Mouse (Mus musculus): ENCODE results near the gene Slc41a3. TPM values are rescaled to one million over a fixed set of nuclear protein-coding genes. Genes with fewer than 3 reads are reported as not detected.

Gene Slc41a3
- 10 to 100 TPM; 45.1 to 46.8 TPM for total RNA-seq (2021)
- long read RNA-seq, experiment 1, transcript Slc41a3-202 (11 exons, 2,412 nt): minor isoform, 6 of 116 reads
- long read RNA-seq, experiment 1, transcript Slc41a3-201 (10 exons, 2,324 nt): major isoform, 76 of 116 reads
- long read RNA-seq, experiment 1, partial matches to known transcripts: 9 of 116 reads
- long read RNA-seq, experiment 1, other reads (novel, unspliced or antisense): 25 of 116 reads
- long read RNA-seq, experiment 2, transcript Slc41a3-201 (10 exons, 2,324 nt): major isoform, 59 of 98 reads
- long read RNA-seq, experiment 2, transcript Slc41a3-202 (11 exons, 2,412 nt): minor isoform, 5 of 98 reads
- long read RNA-seq, experiment 2, partial matches to known transcripts: 4 of 98 reads
- long read RNA-seq, experiment 2, other reads (novel, unspliced or antisense): 30 of 98 reads

DNA sequence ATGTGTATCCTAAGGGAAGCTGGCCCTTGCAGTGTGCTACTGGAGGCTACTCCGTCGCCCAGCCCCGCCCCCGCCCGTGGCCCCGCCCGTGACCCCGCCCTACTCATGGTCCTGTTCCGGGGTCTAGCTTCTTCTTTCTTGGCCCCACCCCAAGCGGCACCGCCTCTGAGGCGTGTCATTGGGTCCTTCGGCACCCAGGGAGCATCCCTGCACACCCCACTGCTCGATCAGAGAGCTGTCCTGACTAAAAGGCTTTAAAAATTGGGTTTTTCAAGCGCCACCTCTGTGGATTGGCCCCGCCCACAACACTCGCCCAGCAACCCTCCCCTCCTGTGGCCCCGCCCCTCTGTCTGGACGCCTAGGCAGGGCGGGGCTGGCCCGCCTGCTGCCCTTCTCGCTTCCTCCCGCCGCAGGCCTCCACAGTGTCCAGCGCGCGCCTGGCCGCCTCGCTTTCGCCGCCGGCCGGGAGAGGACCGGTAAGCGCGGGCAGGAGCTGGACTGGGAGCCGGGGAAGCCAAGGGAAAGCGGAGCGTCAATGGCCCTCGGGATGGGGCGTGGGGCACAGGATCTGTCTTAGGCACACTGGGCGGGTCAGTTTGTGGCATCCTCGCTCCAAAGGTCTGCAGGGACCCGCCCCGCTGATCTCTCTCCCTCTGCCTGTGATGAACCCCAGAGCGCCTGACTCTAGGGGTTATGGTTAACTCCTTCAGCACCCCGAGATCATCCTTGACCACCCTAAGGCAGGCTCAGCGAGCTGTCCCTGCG is at the start of gene Slc41a3:
TSS of gene Slc41a3 (plus strand) at position 193 of the 765 bp plus-strand sequence.
- intact Hi-C loops (cut with DNase I): loop anchor here (2.0 to 5.0 kb wide), 2 partner anchors 48 to 116 kb away; no protein-coding TSS in a partner anchor
- DNase-seq: peak; percentile 94 to 95

DNA sequence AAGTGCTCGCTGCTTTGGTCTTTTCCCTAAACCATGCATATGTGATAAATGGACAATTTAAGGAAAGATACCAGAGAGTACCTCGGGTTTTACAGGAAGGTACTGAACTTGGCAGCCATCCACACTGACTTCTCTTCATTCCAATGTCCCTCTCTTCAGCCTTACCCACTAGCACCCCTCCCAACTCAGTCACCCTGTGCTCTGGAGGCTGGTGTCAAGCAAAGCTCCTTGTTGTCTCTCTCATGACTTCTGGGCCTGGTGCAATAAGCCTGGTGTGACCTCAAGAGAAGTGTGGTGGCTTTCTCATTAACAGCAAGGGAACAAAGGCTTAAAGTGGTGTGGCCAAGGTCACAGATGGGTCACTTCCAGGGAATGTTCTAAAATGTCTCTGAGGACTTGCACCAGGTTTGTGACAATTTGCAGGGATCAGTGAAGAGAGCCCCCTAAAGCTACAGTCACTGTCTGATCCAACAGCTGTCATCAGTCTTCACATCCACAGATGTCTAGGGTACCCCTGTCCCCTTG is 47.9 kb upstream of the Slc41a3 start:
- DNase-seq: no peak
- intact Hi-C loops (cut with DNase I): no loop called here

DNA sequence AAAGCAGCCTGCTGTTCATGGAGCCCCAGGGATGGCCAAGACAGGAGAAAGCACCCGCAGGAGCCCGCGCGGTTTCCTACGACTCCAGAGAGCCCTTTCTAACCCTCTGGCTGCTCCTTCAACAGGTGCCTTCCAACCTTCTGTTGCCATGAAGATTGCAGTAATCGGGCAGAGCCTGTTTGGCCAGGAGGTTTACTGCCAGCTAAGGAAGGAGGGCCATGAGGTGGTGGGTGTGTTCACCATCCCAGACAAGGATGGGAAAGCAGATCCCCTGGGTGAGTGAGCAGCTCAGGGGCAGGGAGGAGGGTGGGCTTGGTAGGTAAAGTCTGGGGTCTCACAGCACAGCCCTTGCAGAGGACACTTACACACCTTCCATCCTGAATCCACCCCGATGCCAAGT is 47.4 kb upstream of the Slc41a3 start:
- intact Hi-C loops (cut with DNase I): no loop called here

DNA sequence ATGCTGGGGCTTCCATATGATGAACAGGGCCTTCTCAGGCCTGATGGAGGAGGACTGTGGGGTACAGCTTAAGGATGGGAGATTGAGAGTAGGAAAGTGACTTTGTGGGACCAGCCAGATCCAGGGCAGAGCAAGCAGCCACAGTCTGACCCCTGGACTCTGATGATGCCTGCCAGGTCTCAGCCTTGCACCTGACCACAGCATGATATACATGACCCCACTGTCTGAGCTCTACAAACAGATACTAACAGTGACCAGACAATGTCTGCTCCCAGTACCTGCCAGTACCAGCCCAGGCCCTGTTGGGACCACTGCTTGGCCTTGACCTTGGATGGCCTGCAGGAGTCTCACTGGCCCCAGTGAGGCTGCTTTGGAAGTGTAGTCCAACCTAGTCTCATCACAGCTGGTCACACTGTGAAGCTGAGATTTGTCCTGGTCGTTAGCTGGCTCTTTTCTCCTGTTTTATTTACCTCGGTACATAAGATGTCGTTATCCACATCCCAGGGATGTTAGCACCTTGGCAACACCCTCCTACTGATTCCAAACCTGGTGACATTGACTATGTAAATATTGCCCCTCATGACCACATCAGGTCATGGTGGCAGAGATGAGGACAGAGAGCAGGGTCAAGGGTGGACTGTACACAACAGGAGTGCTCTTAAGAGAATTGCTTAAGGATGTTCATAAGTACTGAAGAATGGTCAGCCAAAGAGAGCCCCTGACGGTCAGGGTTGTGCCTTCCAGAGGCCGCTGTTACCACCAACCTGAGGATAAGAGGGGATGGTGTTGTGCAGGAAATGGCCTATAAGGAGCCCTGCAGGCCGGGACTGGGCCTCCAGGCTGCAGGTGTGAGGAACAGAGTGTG is 46.5 kb upstream of the Slc41a3 start:
- DNase-seq: no peak
- intact Hi-C loops (cut with DNase I): no loop called here

More for the DNA sequence above, 47.4 kb upstream of the Slc41a3 start:
- DNase-seq: no peak

DNA sequence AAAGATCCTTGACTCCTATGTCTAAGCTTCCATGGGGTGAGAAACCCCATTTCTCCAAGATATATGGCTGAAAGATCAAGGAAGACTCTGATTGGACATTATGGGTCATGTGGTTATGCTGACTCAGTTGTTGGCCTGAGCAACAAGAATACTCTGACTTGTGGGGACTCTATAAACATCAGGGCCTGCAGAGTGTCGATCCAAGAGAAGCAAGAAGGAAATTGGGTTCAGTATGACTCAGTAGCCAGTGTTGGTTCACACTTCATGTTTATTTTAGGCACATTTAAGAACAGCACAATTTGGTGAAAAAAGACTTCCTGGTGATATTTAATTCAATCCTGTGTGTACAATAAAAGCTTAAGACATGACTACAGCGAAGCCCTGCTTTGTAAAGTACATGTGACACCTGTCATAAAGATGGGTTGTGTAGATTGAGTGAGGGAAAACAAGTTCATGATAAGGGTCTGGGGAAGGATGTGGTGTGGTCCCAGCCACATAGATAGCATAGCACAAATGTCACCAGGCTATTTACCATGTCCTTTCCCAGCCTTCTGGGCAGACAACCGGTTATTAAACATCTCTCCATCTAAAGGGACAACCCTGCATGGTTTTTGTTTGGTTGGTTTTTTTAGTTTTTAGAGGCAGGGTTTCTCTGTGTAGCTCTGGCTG is 44.0 kb upstream of the Slc41a3 start:
- intact Hi-C loops (cut with DNase I): no loop called here
- no peak for DNase-seq

DNA sequence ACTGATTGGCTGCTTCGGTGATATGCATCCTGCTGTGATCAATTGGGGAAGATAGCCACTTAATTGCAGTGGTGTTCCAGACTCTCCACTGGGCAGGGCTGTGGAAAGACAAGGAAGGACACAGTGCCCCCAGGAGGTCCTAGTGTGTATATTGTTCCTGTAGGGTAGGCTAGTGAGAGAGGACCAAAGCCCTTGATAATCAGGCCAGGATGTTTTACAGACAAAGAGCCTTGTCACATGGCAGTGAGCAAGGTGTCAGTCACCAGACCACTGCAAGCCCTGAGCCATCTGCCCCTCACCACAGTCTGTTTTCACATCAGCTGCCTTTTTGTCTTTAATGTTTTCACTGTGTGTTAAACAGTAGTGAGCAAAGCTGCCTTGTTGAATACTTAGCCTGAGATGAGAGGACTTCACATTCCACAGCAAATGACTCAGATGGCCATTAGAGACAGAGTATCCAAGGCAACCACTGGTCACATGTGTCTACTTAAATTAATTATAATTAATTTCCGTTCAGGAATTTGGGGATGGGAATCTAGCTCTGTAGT is 43.2 kb upstream of the Slc41a3 start:
- DNase-seq: no peak
- intact Hi-C loops (cut with DNase I): no loop called here

DNA sequence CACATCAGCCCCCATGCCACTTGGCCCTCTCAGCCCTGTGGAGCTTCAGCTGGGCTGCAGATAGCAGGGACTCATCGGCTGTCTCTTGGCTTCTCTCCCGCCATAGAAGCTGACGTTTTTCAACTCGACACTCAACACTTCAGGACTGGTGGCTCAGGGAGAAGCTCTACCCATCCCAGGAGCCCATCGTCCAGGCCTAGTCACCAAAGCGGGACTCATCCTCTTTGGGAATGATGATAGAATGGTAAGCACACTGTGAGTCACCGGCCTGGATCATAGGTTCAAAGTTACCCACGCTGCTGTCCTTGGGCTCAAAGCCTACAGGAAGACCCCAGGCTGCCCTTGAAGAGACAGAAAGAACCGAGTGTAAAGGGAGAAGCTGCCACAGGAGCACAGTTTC is 40.3 kb upstream of the Slc41a3 start:
- DNase-seq: no peak
- intact Hi-C loops (cut with DNase I): no loop called here

DNA sequence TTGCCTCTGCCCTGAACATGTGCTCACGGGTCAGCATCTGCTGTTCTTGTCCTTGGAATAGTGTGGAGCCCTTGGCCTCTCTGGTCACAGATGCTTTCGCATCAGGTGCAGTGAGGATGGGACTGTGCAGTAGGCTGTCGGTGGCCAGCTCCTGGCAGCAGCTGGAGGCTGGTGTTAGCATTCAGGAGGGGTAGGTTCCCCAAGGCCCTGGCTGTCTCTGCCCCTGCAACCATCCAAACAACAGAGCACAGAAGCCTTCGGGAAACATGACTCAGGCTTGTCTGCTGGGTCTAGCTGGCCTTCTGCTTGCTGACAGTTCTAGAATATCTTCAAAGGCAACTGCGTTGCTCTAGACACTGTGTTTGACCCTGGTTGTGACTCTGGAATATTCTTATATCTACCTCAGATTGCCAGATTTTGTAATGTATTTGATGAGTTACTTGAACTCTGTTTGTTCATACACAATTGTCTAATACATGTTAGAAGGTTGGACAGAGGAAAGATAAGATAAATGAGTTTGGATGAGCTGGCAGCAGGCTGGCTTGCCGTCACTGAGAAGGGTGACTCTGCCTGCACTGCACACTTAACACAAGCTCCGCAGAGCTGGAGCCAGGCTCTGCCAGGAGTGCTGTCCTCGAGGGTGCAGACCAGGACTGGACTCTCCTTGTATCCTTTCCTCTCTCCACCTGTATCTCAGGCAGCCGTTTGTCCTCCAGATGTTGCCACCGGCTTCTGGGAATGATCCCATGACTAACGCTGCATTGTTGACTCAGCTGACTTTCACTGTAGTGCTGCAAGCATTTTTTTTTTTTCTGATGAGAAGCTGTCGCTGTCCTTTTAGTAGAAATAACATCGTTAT is 38.9 kb upstream of the Slc41a3 start:
- no peak for DNase-seq
- intact Hi-C loops (cut with DNase I): no loop called here

DNA sequence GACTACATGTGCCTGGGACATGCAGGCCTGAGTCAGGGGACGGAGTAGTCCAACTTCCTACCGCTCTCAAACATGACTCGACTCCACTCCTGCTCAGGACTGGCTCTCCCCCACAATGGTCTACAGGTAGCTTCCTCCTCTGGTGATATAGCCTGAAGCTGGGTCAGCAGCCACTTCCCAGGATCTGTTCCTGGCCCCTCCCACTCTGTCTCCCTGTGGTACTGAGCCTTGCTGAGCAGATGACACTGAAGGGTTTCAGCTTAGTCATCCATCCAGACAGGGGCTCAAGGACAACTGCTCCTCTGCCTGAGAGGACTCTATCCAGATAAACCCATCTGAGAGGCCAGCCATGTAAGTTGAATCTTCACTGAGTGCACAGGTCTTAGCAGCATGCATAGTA is 37.0 kb upstream of the Slc41a3 start:
- intact Hi-C loops (cut with DNase I): no loop called here
- DNase-seq: no peak

DNA sequence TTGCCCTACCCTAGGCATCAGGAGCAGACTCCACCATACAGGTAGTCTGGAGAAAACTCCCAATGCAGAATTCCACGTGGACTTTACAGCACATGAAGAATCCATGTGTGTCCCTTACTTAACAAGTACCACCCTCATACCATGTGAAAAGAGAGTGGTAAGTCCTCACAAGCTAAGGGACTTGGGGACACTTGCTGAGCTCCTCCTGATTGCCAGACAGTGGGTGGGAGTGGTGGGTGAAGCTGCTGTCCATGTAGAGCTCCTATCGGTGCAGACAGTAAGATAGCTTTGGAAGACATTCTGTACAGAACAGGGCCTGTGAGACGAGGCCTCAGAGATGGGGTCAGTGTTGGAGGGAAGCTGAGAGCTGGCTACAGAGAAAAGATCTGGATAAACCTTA is 36.6 kb upstream of the Slc41a3 start:
- no peak for DNase-seq
- intact Hi-C loops (cut with DNase I): no loop called here

DNA sequence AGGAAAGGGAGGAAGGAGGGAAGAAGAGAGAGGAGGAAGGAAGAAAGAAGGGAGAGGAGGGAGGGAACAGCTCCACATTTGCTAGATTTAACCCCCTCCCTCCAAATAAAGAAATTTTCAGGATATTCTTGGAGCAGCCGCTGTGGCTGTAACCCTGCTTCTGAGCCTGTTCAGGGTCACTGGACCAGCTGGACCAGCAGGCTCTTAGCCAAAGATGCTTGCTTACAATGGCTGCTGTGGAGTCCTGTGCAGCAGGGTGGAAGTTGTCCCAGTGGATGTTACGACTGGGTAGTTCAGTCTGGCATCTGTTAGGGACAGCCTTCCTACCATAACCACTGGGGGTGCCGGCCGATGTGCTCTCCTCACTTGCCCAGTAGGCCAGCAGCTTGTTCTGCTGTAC is 35.8 kb upstream of the Slc41a3 start:
- intact Hi-C loops (cut with DNase I): no loop called here
- peak in 1 of 2 experiments; percentile 38 for DNase-seq

DNA sequence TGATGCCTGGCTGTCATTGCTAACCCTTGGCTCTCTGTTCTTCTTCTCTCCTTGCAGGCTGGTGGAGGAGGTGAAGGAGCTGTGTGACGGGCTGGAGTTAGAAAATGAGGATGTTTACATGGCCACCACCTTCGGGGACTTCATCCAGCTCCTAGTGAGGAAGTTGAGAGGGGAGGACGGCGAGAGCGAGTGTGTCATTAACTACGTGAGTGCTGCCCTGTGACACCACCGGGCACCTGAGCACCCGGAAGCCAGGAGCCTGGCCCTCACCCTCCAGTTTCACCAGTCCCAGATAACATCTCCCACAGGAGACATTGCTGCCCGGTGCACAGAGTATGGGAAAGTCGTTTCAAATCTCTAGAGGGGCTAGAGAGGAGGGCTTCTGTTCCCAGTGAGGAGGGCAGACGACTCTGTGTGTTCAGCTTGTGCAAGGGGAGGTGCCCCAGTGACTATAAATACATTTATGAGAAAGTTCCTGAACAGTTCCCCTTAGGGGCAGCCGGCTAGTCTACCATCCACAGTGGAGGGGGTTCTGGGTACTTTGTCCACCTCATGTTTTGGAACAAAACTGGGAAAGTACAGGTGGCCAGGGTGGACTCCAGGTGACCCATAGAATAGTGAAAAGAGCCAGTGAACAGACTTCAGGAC is 34.7 kb upstream of the Slc41a3 start:
- DNase-seq: no peak
- intact Hi-C loops (cut with DNase I): no loop called here

DNA sequence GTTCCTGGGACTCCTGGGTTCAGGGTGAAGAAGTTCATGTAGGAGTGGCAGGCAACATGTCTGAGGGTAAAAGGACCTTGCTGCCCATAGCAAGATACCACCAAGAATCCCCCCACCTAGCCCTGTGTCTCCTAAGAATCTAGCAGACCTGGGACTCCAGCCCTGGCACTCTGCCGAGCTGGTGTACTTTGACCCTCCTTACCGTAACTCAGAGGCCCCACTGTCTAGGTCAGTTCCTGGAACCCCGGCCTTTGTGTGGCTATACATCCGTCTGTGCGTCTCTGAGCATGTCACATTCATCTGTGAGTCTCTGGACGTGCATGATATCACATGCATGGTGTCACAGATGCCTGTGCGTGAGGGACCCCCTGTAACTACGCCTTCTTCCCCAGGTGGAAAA is 34.1 kb upstream of the Slc41a3 start:
- intact Hi-C loops (cut with DNase I): no loop called here
- no peak for DNase-seq

DNA sequence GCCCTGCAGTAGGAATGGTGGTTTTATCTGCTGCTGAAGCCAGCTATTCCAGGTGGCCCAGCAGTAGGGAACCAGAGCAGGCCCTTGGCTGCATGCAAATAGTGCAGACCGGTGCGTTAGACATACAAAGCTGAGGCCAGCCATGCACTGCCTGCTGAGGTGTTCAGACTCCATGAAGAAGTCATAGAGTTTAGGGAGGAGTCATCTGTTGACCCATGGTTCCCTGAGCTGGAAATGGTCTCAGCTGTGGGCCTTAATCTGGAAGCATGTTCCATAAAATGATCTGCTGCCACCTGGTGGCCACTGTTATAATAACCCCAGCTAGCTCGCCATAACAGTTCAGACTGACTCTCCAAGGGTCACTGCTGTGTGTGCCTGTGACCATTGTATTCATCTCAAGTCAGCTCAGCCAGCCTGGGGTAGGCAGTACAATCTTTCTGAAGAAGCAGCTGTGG is 29.2 kb upstream of the Slc41a3 start:
- intact Hi-C loops (cut with DNase I): loop anchor here (5.0 kb wide), 3 partner anchors 38 to 143 kb away; no protein-coding TSS in a partner anchor
- peak; percentile 78 to 88 for DNase-seq

DNA sequence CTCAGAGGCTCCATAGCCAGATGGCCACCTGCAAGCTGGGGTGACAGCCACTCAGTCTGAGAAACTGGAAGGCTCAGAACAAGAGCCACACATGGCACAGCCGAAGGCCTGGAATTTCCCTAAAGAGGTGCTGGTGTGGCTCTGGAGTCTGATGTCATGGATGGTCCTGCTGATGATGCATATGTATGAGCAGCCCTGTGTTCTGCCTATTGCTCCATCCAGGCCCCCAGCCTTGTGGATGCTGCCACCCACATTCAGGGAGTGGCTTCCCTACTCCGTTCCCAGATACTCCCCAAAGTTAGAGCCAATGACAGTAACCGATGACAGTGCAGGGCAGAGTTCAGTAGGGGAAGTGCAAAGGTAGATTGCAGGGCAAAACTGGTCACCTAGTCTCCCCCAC is 26.4 kb upstream of the Slc41a3 start:
- DNase-seq: no peak
- intact Hi-C loops (cut with DNase I): loop anchor here (5.0 kb wide), 3 partner anchors 41 to 146 kb away; no protein-coding TSS in a partner anchor

DNA sequence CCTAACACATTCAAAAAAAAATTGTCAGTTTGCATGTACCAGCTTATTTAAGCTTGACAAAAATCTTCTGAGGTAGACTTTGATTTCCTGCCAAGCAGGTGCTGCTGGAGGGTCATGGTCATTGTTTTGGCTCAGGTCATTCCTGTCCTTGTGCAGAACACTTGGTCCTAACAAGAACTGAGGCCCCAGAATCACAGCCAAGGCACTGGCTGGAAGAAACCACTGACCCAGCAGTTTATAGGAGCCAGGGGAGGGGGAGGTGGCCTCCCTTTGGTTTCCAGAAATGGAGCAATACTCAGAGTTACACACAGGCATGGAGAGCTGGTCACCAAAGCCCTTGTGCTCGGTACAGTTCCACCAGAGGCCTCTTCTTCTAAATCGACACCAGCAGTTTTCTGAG is 22.2 kb upstream of the Slc41a3 start:
- no peak for DNase-seq
- intact Hi-C loops (cut with DNase I): no loop called here

DNA sequence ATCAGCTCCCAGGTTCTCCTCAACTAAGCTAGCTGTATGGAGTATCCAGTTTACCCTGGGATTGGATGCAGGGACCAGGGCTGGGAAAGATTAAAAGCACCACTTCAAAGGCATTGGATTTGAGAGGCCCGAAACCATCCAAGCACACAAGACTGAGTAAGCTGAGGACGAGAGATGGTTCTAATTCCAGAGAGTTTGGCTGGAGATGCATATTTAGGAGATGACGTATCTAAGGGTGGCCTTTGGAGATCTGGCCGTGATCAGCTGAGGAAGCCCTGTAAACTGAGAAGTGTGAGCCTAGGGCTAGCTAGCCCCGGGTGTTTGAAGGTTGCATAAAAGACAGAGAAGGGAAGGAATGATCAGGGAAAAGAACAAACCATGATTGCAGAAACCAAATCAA is 16.4 kb upstream of the Slc41a3 start:
- DNase-seq: no peak
- intact Hi-C loops (cut with DNase I): no loop called here

DNA sequence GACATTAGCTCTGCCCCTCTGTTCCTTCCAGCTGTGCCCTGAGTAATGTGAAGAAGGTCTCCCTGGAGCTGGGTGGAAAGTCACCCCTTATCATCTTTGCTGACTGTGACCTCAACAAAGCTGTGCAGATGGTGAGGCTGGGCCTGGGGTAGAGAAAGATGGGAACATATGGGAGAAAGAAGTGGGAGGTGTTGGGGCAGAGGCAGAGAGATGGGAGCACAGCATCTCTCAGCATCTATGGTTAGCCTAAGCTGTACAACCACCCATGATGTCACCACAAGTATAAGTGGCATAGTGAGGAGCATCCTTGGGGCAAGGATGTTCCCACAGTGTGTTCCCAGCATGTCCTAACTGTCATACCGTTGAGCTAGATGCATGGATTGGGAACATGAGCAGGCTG is 13.8 kb upstream of the Slc41a3 start:
- intact Hi-C loops (cut with DNase I): no loop called here
- DNase-seq: no peak

All from heart, postnatal 14 days (tissue).